Mouse (Mus musculus) common myeloid progenitor, adult 5-6 weeks (primary cell): ENCODE results near the gene Agbl4. TPM values are rescaled to one million over a fixed set of nuclear protein-coding genes. Genes with fewer than 3 reads are reported as not detected.
"Not testable (repeated sequence)": the region's sequence is repeated elsewhere in the genome, so short reads cannot be mapped to it uniquely, and the experiment has no call there.

ENCODE experiments used
- ATAC-seq: replicated peaks from 2 replicates; pipeline ENCODE4 v1.8.0; 2016; ENCODE audit warnings: low read depth, mild to moderate bottlenecking, moderate TSS enrichment, inconsistent platforms; ENCODE audit not compliant: poor library complexity, severe bottlenecking
- total RNA-seq: library from RNA; stranded (forward); fragments of 200-1000, 187-1606 nt; gene quantifications from 2 replicates; pipeline ENCODE4 v1.2.3, GENCODE M21; 2017

The Agbl4 gene
- total RNA-seq, 1 experiment from 2014 or later: not detected

GRCm38 (mm10) chr4:110879719-110880443, 482.4 kb downstream of the Agbl4 start:
- no peak for ATAC-seq

- no peak for ATAC-seq
These were observed 518.6 kb downstream of the Agbl4 start for GRCm38 (mm10) chr4:110916061-110916460.

- no peak for ATAC-seq
These were observed 519.1 kb downstream of the Agbl4 start for GRCm38 (mm10) chr4:110916565-110916964.

- ATAC-seq: no peak
These were observed 523.6 kb downstream of the Agbl4 start for GRCm38 (mm10) chr4:110921013-110921412.

GRCm38 (mm10) chr4:111001641-111002040, 604.2 kb downstream of the Agbl4 start:
- no peak for ATAC-seq

- no peak for ATAC-seq
These were observed 607.4 kb downstream of the Agbl4 start for GRCm38 (mm10) chr4:111004719-111005479.

- no peak for ATAC-seq
These were observed 621.9 kb downstream of the Agbl4 start for GRCm38 (mm10) chr4:111019376-111019775.

- no peak for ATAC-seq
These were observed 669.9 kb downstream of the Agbl4 start for GRCm38 (mm10) chr4:111067330-111067729.

- no peak for ATAC-seq
These were observed 676.5 kb downstream of the Agbl4 start for GRCm38 (mm10) chr4:111073738-111074497.

GRCm38 (mm10) chr4:111074701-111075154, 677.3 kb downstream of the Agbl4 start:
- ATAC-seq: no peak

GRCm38 (mm10) chr4:111077810-111078209, 680.3 kb downstream of the Agbl4 start:
- ATAC-seq: no peak

GRCm38 (mm10) chr4:111085330-111085729, 687.9 kb downstream of the Agbl4 start:
- ATAC-seq: no peak

GRCm38 (mm10) chr4:111136217-111137147, 739.0 kb downstream of the Agbl4 start:
- no peak for ATAC-seq

GRCm38 (mm10) chr4:111147748-111148147, 750.3 kb downstream of the Agbl4 start:
- no peak for ATAC-seq

- no peak for ATAC-seq
These were observed 758.4 kb downstream of the Agbl4 start for GRCm38 (mm10) chr4:111155859-111156258.

- no peak for ATAC-seq
These were observed 784.0 kb downstream of the Agbl4 start for GRCm38 (mm10) chr4:111181478-111181877.

- no peak for ATAC-seq
These were observed 802.6 kb downstream of the Agbl4 start for GRCm38 (mm10) chr4:111200100-111200499.

GRCm38 (mm10) chr4:111215191-111215762, 817.8 kb downstream of the Agbl4 start:
- ATAC-seq: no peak

GRCm38 (mm10) chr4:111219030-111219429, 821.6 kb downstream of the Agbl4 start:
- ATAC-seq: not testable (repeated sequence)
